Mouse (Mus musculus): ENCODE data around the gene Ints2. TPM values are rescaled to one million over a fixed set of nuclear protein-coding genes. Genes with fewer than 3 reads are reported as not detected.
"Not testable (repeated sequence)": the region's sequence is repeated elsewhere in the genome, so short reads cannot be mapped to it uniquely, and the experiment has no call there.

Gene Ints2
- total RNA-seq, 2 experiments from 2014 or later: 24.9 to 28.8 TPM

DNA sequence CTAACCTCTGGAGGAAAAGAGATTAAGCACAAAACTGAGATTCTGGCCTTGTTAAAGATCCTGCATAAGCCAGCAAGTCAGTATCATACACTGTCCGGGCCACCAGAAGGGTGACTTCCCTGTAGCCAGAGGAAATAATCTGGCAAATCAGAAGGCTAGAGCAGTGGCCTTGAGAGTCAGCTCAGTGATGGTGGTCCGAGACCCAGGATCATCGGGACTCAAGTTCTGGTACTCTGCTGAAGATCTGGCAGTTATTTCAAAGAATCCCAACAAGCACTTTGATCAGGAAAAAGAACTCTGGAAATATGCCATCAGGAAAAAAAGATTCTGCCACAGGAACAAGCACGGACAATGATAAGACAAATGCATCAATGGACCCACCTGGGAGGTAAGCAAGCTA lies 51.5 kb downstream of the Ints2 start:
- no peak for DNase-seq (ENCODE audit: low spot score in 2 of 2)
- Histone ChIP-seq H3K4me3 (no peak overlapping the region), H3K27ac (no peak overlapping the region)
- TF ChIP-seq CTCF (conservative IDR thresholded peaks at IDR 0.05): no peak

DNA sequence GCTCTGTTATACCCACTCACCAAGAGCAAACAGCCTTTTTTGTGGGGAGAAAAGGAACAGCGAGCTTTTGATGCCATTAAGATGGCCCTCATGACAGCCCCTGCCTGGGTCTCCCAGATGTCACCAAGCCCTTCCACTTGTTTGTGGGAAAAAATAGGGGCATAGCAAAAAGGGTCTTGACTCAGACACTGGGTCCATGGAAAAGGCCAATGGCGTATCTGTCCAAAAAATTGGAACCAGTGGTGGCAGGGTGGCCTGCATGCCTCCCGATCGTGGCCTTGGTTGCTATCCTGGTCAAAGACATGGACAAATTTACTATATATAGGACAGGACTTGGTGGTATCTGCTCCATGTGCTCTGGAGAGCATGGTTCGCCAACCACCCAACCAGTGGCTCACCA lies 52.3 kb downstream of the Ints2 start:
- no peak for TF ChIP-seq CTCF (conservative IDR thresholded peaks at IDR 0.05)
- no peak for DNase-seq (ENCODE audit: low spot score in 2 of 2)
- no peak overlapping the region for H3K27ac ChIP-seq
- no peak overlapping the region for H3K4me3 ChIP-seq

- TF ChIP-seq CTCF (conservative IDR thresholded peaks at IDR 0.05): no peak
- DNase-seq (ENCODE audit: low spot score in 2 of 2): no peak
- peak overlapping the region; percentile 83 for H3K27ac ChIP-seq
- H3K4me3 ChIP-seq: peak overlapping the region; percentile 95
These were observed 55.3 kb downstream of the Ints2 start for GRCm38 (mm10) chr11:86201901-86202675.

DNA sequence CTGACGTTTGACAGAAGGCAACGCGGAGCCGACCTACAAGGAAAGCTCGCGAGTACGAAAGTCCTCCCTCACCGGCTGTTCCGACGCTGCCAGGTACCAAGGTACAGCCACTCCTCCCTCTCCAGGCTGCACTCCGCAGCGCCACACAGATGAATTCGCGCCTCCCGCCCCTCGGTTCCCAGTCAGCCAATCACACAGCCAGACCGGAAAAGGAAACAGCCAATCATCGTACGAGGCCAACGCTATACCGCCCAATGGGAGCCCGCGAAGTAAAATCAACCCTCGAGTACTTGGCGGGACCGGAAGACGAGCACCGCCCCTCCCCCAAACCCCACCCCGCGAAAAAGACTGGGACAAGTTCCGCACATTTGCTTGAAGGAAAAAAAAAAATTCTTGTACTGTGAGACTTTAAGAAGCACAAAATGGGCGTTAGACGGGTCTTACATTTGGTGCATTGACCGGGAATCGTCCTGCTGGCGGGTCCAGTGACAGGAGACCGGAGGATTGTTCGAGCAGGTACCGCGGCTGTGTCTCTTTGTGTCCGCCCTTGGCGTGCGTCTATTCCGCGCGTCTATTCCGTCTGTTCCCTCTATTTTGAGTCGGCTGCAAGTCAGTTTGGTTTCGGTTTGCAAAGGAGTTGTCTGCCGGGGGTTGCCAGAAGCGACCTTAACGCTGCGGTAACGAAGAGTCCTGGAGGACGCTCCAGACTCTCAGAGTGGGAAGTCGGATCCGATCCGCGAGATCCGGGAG lies 56.2 kb downstream of the Ints2 start, which contains the start of gene Brip1:
Gene Brip1 (minus strand): TSS at position 157 of the 750 bp plus-strand sequence.
- DNase-seq (ENCODE audit: low spot score in 2 of 2): peak; percentile 88 to 91
- peak within 1 kb of the TSS; percentile 83 for H3K27ac ChIP-seq
- peak; percentile 39 for TF ChIP-seq CTCF (conservative IDR thresholded peaks at IDR 0.05)
- H3K4me3 ChIP-seq: peak within 1 kb of the TSS; percentile 95

DNA sequence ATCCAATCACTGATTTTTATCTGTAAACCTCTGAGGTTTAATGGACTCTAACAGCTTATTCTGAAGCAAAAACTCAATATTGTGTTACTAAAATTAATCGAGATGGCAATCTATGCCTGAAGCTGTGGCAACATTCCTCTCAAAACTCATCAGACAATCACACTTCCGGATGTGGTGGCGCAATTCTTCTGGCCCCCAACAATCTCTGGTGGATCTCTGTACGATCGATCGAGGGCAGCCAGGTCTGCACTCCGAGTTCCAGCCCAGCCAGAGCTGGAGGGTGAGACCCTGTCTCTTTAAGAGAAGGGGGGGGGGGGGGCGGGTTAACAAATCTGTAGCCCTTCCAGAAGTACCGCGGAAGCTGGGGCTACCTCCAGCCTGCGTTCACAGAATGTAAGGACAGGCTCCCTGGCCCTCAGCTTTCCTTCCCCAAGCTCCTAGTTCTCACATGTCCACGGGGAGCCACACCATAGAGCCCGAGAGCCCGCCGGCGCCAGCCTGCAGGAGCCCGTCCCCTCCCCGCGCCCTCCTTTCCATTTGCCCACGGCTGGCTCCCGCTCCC lies 56.8 kb downstream of the Ints2 start:
- no peak for DNase-seq (ENCODE audit: low spot score in 2 of 2)
- H3K4me3 ChIP-seq: peak overlapping the region; percentile 95
- TF ChIP-seq CTCF (conservative IDR thresholded peaks at IDR 0.05): no peak
- H3K27ac ChIP-seq: no peak overlapping the region

GRCm38 (mm10) chr11:86199733-86200132 lies 57.6 kb downstream of the Ints2 start:
- TF ChIP-seq CTCF (conservative IDR thresholded peaks at IDR 0.05): no peak
- no peak for DNase-seq (ENCODE audit: low spot score in 2 of 2)
- Histone ChIP-seq H3K27ac (no peak overlapping the region), H3K4me3 (no peak overlapping the region)

DNA sequence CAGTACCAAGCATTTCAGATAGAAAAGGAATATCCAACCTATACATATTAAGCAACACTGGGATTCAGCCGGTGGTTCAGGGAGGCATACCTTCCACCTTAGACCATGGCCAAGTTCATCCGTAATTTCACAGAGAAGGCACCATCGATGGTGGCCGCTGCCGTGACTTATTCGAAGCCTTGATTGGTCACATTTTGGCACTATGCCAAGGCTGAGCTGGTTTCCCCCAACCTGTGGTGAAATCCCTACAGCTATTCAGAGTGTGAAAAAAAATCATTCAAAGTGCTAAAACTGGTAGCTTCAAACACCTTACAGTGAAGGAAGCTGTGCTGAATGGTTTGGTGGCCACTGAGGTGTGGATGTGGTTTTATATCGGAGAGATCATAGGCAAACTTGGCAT lies 72.2 kb downstream of the Ints2 start:
- H3K4me3 ChIP-seq; DNase-seq (ENCODE audit: low spot score in 2 of 2); H3K27ac ChIP-seq: not testable (repeated sequence)

DNA sequence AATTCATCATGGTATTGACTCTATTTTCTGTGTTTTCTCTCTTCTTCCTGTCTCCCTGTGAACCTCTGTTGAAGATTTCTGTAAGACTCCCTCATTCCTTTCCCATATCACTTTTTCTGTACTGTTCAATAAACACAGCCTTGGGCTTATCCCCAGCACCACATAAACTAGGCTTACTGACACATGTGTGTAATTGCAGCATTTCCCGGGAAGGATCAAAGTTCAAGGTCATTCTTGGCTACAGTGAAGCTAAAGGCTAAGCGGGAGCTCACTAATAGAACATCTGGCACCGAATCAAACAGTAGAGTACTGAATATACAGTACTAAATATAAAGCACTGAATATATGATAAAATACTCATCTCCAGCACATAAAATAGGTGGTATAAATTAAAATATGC lies 81.5 kb downstream of the Ints2 start:
- no peak for DNase-seq (ENCODE audit: low spot score in 2 of 2)
- no peak for TF ChIP-seq CTCF (conservative IDR thresholded peaks at IDR 0.05)
- H3K27ac ChIP-seq: no peak overlapping the region

GRCm38 (mm10) chr11:86174173-86174572 lies 83.2 kb downstream of the Ints2 start:
- Histone ChIP-seq H3K4me3 (no peak overlapping the region), H3K27ac (no peak overlapping the region)
- peak; percentile 92 for TF ChIP-seq CTCF (conservative IDR thresholded peaks at IDR 0.05)
- peak; percentile 5 to 55 for DNase-seq (ENCODE audit: low spot score in 2 of 2)

More for the DNA sequence above, 81.5 kb downstream of the Ints2 start:
- H3K4me3 ChIP-seq: no peak overlapping the region

GRCm38 (mm10) chr11:86170743-86171142 lies 86.6 kb downstream of the Ints2 start:
- no peak for DNase-seq (ENCODE audit: low spot score in 2 of 2)
- no peak overlapping the region for H3K4me3 ChIP-seq
- H3K27ac ChIP-seq: no peak overlapping the region
- TF ChIP-seq CTCF (conservative IDR thresholded peaks at IDR 0.05): no peak

Other genes starting within 250 kb of the Ints2 start
- under 1 TPM; 0.34 to 0.64 TPM for gene Brip1, start 56.4 kb downstream of the Ints2 start, total RNA-seq (2021)
- 10 to 100 TPM; 49.8 to 56.6 TPM for gene Med13, start 100.0 kb upstream of the Ints2 start, total RNA-seq (2021)
- 10 to 100 TPM; 28.0 to 31.9 TPM for gene Rnft1, start 227.1 kb upstream of the Ints2 start, total RNA-seq (2021)

Data from layer of hippocampus, adult 2 months (tissue).